Mouse (Mus musculus) adrenal gland, adult 2 months (tissue): Measurements from ENCODE around the gene Gm7029. TPM values are rescaled to one million over a fixed set of nuclear protein-coding genes. Genes with fewer than 3 reads are reported as not detected.
"Not testable (repeated sequence)": the region's sequence is repeated elsewhere in the genome, so short reads cannot be mapped to it uniquely, and the experiment has no call there.

ENCODE experiments used
- DNase-seq: peaks from one replicate; pipeline ENCODE4 v3.0.0; 2021
- polyA plus RNA-seq: library from polyadenylated mRNA; depleted of rRNA; stranded (reverse); fragments of >200 nt; gene quantifications from 2 replicates; pipeline ENCODE4 v1.2.3, GENCODE M21; 2012
- total RNA-seq, 2 experiments: library from RNA; stranded (reverse); gene quantifications; 2 replicates each; pipeline ENCODE4 v1.2.3; 2021

The Gm7029 gene
- total and polyA plus RNA-seq, 3 experiments = not detected

- DNase-seq = not testable (repeated sequence)
Measured at GRCm38 (mm10) chr17:33891892-33892291, 18.3 kb downstream of the Gm7029 start.

GRCm38 (mm10) chr17:33892429-33892828 is 18.8 kb downstream of the Gm7029 start:
- DNase-seq = no peak

- DNase-seq = not testable (repeated sequence)
Measured at GRCm38 (mm10) chr17:33893011-33893410, 19.4 kb downstream of the Gm7029 start.

- DNase-seq = no peak
Measured at GRCm38 (mm10) chr17:33897114-33897794, 23.6 kb downstream of the Gm7029 start.

- DNase-seq = not testable (repeated sequence)
Measured at GRCm38 (mm10) chr17:33898193-33898592, 24.6 kb downstream of the Gm7029 start.

- DNase-seq = no peak
Measured at GRCm38 (mm10) chr17:33899642-33900041, 26.0 kb downstream of the Gm7029 start.

- no peak for DNase-seq
Measured at GRCm38 (mm10) chr17:33900281-33900988, 26.8 kb downstream of the Gm7029 start.

GRCm38 (mm10) chr17:33900989-33901314 is 27.3 kb downstream of the Gm7029 start:
- no peak for DNase-seq

- DNase-seq = no peak
Measured at GRCm38 (mm10) chr17:33901653-33902052, 28.0 kb downstream of the Gm7029 start.

- DNase-seq = no peak
Measured at GRCm38 (mm10) chr17:33902079-33902478, 28.4 kb downstream of the Gm7029 start.

- no peak for DNase-seq
Measured at GRCm38 (mm10) chr17:33902491-33902890, 28.9 kb downstream of the Gm7029 start.

GRCm38 (mm10) chr17:33903911-33904651 is 30.4 kb downstream of the Gm7029 start:
- peak; percentile 47 for DNase-seq

- DNase-seq = not testable (repeated sequence)
Measured at GRCm38 (mm10) chr17:33904835-33905234, 31.2 kb downstream of the Gm7029 start, which contains the start of gene Platr17. Gene Platr17 (plus strand): TSS chr17:33905135.

- DNase-seq = peak; percentile 56
Measured at GRCm38 (mm10) chr17:33908331-33909076, 34.9 kb downstream of the Gm7029 start.

- peak; percentile 100 for DNase-seq
Measured at GRCm38 (mm10) chr17:33909077-33909868, 35.6 kb downstream of the Gm7029 start, which contains the start of gene Daxx. Gene Daxx (plus strand): TSS chr17:33909414.

GRCm38 (mm10) chr17:33909869-33910250 is 36.2 kb downstream of the Gm7029 start:
- peak; percentile 80 for DNase-seq

- DNase-seq = no peak
Measured at GRCm38 (mm10) chr17:33910346-33911051, 36.9 kb downstream of the Gm7029 start.

GRCm38 (mm10) chr17:33911052-33911812 is 37.6 kb downstream of the Gm7029 start:
- DNase-seq = no peak

- peak; percentile 16 for DNase-seq
Measured at GRCm38 (mm10) chr17:33911813-33912414, 38.3 kb downstream of the Gm7029 start.
